Mouse (Mus musculus) neural tube, embryonic 11.5 days (tissue): ENCODE measurements at regions not wholly inside any gene's neighbourhood (a gene's known extent, or its start where the extent isn't known, plus 50 kb on each side); places are given as distances from the start of the nearest gene placed in this dataset.

Source experiments
- ATAC-seq: fragments of 200-750 bp; cut with Nextera tagmentation; 2 replicates; pipeline ENCODE4 v1.8.0; 2017; ENCODE audit warnings: moderate number of reproducible peaks, mild to moderate bottlenecking, moderate TSS enrichment, moderate library complexity; ENCODE audit not compliant: insufficient read depth, low FRiP score, low TSS enrichment
- DNase-seq: peaks from one replicate; pipeline ENCODE4 v3.0.0-alpha.2; 2015; ENCODE audit warnings: low spot score
- H3K27ac ChIP-seq: fragments of 300-500 bp; sonication (generic); 2 replicates; pipeline ENCODE4 v1.5.1; 2014; ENCODE audit warnings: low read depth, mild to moderate bottlenecking, low read length
- H3K27me3 ChIP-seq: fragments of 300-500 bp; sonication (generic); 2 replicates; pipeline ENCODE4 v1.6.1; 2014; ENCODE audit warnings: mild to moderate bottlenecking, low read length, mixed read lengths; ENCODE audit not compliant: control insufficient read depth, insufficient read depth
- H3K36me3 ChIP-seq: fragments of 300-500 bp; sonication (generic); 2 replicates; pipeline ENCODE4 v1.6.1; 2014; ENCODE audit warnings: mild to moderate bottlenecking, low read length, moderate library complexity, mixed read lengths; ENCODE audit not compliant: control insufficient read depth, insufficient read depth
- H3K4me1 ChIP-seq: fragments of 300-500 bp; sonication (generic); 2 replicates; pipeline ENCODE4 v1.6.1; 2014; ENCODE audit warnings: low read length, mixed read lengths; ENCODE audit not compliant: control insufficient read depth, insufficient read depth
- H3K4me2 ChIP-seq: fragments of 300-500 bp; sonication (generic); 2 replicates; pipeline ENCODE4 v1.6.1; 2014; ENCODE audit warnings: low read depth, mild to moderate bottlenecking, moderate library complexity
- H3K4me3 ChIP-seq: fragments of 300-500 bp; sonication (generic); 2 replicates; pipeline ENCODE4 v1.5.1; 2014; ENCODE audit warnings: low read depth, low read length
- H3K9ac ChIP-seq: fragments of 300-500 bp; sonication (generic); 2 replicates; pipeline ENCODE4 v1.6.1; 2014; ENCODE audit warnings: mild to moderate bottlenecking, low read length
- H3K9me3 ChIP-seq: fragments of 300-500 bp; sonication (generic); 2 replicates; pipeline ENCODE4 v1.6.1; 2016; ENCODE audit warnings: low read length; ENCODE audit not compliant: control insufficient read depth
- WGBS: fragments of 180-500 bp; shearing (Covaris S2); extraction: QIAGEN DNeasy Blood & Tissue Kit; methylation state at CpG from one replicate; pipeline ENCODE4 v1.1.7; 2014; 5-methylcytosine and 5-hydroxymethylcytosine counted together

DNA sequence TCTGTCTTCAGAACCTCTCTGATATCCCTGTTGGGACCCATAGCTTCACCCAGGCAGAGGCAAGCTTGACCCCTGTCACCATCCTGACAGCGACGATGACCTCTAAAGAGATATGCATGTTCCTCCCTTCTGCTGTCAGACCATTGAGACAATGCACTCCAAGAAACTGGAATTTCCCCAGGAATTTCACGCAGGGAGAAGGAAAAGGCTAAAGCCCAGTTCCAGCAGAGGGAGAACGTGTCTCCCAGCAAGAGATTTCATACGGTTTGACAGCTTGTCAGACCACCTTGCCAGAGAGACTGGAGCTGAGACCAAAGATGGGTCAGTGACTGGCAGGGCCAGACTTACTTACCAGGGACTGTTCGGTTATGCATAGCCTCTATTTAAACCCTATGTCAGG is 167.9 kb downstream of the Rplp1 start:
- DNase-seq (no peak), ATAC-seq (no peak)
- H3K27me3 ChIP-seq, result no peaks in the 10 kb centered on the region
- H3K4me2 ChIP-seq, result no peak overlapping the region
- WGBS, result 66% methylated on average over 6 of the region's 6 CpGs
- H3K4me3 ChIP-seq, result no peak overlapping the region
- H3K9me3 ChIP-seq, result no peaks in the 10 kb centered on the region
- H3K27ac ChIP-seq, result no peak overlapping the region
- H3K4me1 ChIP-seq, result peaks cover 4% of the 10 kb centered on the region; the same call in 1 of the 2 replicates
- H3K9ac ChIP-seq, result no peak overlapping the region
- H3K36me3 ChIP-seq, result no peaks in the 10 kb centered on the region

DNA sequence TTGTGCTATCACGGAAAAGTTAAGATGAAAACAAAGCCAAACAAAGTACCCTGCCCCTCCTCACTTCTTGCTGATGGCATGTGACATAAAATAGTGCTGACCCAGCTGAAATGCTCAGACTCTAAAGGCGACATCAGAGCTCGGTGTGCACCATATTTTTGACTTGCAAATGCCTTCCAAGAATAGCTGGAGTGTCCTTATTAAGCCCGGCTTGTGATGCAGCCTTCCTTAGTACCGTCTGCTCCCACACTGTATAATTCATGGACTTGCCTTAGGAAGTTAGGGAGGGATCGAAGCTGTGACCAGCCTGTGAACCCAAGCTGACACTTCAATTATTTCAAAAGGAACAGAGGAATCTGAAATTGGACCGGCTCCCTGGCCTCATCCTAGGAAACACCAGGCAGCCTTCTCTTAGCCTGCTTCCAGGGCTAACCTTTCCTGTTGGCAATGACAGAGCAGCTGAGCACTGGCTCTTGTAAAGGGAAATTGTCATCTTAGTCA is 169.0 kb downstream of the Rplp1 start:
- Histone ChIP-seq H3K27me3 (no peaks in the 10 kb centered on the region), H3K27ac (no peak overlapping the region; the same call in 1 of the 2 replicates), H3K36me3 (no peaks in the 10 kb centered on the region), H3K4me3 (no peak overlapping the region), H3K4me2 (no peak overlapping the region), H3K9me3 (no peaks in the 10 kb centered on the region), H3K4me1 (peaks cover 4% of the 10 kb centered on the region; the same call in 1 of the 2 replicates), H3K9ac (no peak overlapping the region; the same call in 1 of the 2 replicates)
- ATAC-seq, result no peak
- DNase-seq, result peak; percentile 26
- WGBS, result 31% methylated on average over 7 of the region's 7 CpGs

DNA sequence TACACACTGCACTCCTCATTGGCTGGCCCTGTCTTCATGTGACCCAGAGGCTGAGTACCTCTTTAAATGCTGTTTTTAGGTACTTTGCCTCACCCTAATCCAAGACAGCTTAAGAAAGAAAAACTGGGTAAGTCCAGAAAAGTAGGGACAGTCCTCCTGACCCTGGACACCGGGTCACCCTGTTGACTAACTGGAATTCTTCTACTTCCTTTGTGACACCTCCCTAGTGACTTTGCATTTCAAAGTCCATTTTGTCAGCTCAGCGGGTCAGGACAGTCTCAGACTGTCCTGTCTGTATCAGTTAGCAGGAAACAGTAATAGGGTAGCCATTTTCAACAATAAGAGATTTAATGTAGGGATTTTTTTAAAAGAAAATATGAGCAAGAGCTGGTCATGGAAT is 180.8 kb downstream of the Rplp1 start:
- Histone ChIP-seq H3K4me2 (no peak overlapping the region), H3K27ac (no peak overlapping the region), H3K9ac (no peak overlapping the region), H3K4me3 (no peak overlapping the region), H3K36me3 (no peaks in the 10 kb centered on the region), H3K27me3 (no peaks in the 10 kb centered on the region), H3K4me1 (no peaks in the 10 kb centered on the region), H3K9me3 (no peaks in the 10 kb centered on the region; the same call in 1 of the 2 replicates)
- ATAC-seq, result no peak
- no peak for DNase-seq
- 55% methylated on average over 2 of the region's 2 CpGs for WGBS

- Histone ChIP-seq H3K9me3 (no peaks in the 10 kb centered on the region; the same call in 1 of the 2 replicates), H3K27me3 (no peaks in the 10 kb centered on the region), H3K4me3 (no peak overlapping the region), H3K4me2 (no peak overlapping the region), H3K4me1 (no peaks in the 10 kb centered on the region), H3K27ac (no peak overlapping the region), H3K9ac (no peak overlapping the region), H3K36me3 (no peaks in the 10 kb centered on the region)
- DNase-seq (no peak), ATAC-seq (no peak)
- WGBS, result 71% methylated on average over 4 of the region's 4 CpGs
Measured at GRCm38 (mm10) chr9:61732747-61733146, 181.6 kb downstream of the Rplp1 start.

DNA sequence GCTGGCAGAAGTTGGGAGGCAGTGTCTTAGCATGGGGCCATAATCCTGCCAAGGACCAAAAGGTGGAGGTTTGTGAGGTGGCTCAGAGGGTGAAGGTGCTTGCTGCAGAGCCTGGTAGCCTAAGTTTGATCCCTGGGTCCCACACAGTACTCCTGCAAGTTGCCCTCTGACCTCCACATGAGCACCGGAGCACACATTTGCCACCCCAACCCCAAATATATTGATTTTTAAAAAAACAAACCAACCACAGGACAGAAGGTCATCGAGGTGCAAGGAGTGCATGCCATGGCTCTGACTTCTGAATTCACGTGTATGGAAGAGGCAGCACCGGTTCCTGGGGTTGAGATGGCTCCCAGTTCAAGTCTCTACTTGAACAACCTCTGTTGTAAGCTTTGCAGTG is 186.2 kb downstream of the Rplp1 start:
- Histone ChIP-seq H3K4me2 (no peak overlapping the region), H3K9ac (no peak overlapping the region), H3K36me3 (no peaks in the 10 kb centered on the region), H3K27me3 (no peaks in the 10 kb centered on the region), H3K27ac (no peak overlapping the region), H3K4me1 (no peaks in the 10 kb centered on the region), H3K9me3 (no peaks in the 10 kb centered on the region), H3K4me3 (no peak overlapping the region)
- ATAC-seq, result no peak
- DNase-seq, result no peak
- WGBS, result 76% methylated on average over 4 of the region's 4 CpGs

DNA sequence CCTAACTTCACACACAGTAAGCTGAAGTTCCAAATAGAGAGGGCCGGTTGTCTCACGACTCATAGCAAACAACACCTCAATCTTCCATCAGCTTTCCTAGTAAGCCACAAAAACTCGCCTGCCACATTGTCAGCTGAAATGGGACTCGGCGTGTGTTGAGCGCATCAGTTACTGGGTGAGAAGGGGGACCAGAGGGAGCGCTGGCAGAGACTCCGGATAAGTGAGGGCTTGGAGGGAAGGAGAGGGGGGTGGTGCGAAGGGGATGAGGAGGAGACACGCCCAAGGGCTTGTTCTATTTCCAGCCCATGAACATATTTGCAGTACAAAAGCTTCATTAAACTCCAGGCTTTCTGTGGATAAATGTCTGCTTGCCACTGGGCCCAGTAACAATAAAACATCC is 186.7 kb downstream of the Rplp1 start:
- Histone ChIP-seq H3K4me2 (no peak overlapping the region), H3K36me3 (no peaks in the 10 kb centered on the region), H3K27ac (no peak overlapping the region), H3K4me1 (no peaks in the 10 kb centered on the region), H3K9ac (no peak overlapping the region), H3K9me3 (no peaks in the 10 kb centered on the region), H3K4me3 (no peak overlapping the region), H3K27me3 (no peaks in the 10 kb centered on the region)
- no peak for ATAC-seq
- DNase-seq, result no peak
- 60% methylated on average over 10 of the region's 10 CpGs for WGBS

GRCm38 (mm10) chr9:61724070-61724469 is 190.3 kb downstream of the Rplp1 start:
- H3K9ac ChIP-seq, result no peak overlapping the region
- no peak overlapping the region for H3K4me2 ChIP-seq
- 90% methylated on average over 2 of the region's 2 CpGs for WGBS
- H3K36me3 ChIP-seq, result no peaks in the 10 kb centered on the region
- ATAC-seq (no peak), DNase-seq (no peak)
- no peak overlapping the region for H3K27ac ChIP-seq
- no peaks in the 10 kb centered on the region for H3K27me3 ChIP-seq
- no peak overlapping the region for H3K4me3 ChIP-seq
- no peaks in the 10 kb centered on the region for H3K4me1 ChIP-seq
- no peaks in the 10 kb centered on the region for H3K9me3 ChIP-seq

GRCm38 (mm10) chr9:61723021-61723581 is 191.2 kb downstream of the Rplp1 start:
- Histone ChIP-seq H3K36me3 (no peaks in the 10 kb centered on the region), H3K9ac (no peak overlapping the region), H3K9me3 (no peaks in the 10 kb centered on the region), H3K27ac (no peak overlapping the region), H3K4me3 (no peak overlapping the region), H3K27me3 (no peaks in the 10 kb centered on the region), H3K4me2 (no peak overlapping the region), H3K4me1 (no peaks in the 10 kb centered on the region)
- DNase-seq (no peak), ATAC-seq (no peak)
- 84% methylated on average over 8 of the region's 8 CpGs for WGBS

DNA sequence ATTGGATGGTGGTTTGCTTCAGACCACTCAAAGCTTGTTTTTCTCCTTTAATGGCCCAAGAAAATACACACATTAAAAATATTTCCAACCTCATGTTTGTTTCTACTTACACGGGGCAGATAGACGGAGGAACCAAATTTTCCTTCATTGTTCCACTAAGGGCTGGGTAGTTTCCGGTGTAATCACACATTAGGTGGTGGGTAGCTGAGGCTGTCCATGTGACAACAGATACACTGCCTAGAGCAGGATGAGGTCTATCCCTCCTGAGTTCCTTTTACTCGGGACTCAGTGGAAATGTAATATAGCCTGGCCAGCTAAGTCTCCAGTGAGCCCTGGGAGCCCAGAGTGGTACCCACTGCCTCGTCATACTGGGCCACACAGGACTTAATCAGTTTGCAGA is 192.5 kb downstream of the Rplp1 start:
- no peaks in the 10 kb centered on the region for H3K4me1 ChIP-seq
- no peak overlapping the region for H3K27ac ChIP-seq
- no peak overlapping the region for H3K4me2 ChIP-seq
- no peak overlapping the region for H3K4me3 ChIP-seq
- no peak for DNase-seq
- no peaks in the 10 kb centered on the region for H3K36me3 ChIP-seq
- no peaks in the 10 kb centered on the region for H3K9me3 ChIP-seq
- 87% methylated on average over 5 of the region's 5 CpGs for WGBS
- H3K9ac ChIP-seq, result no peak overlapping the region
- ATAC-seq, result no peak
- no peaks in the 10 kb centered on the region for H3K27me3 ChIP-seq
